Mouse (Mus musculus): ENCODE measurements around the gene Gpr141. TPM values are rescaled to one million over a fixed set of nuclear protein-coding genes. Genes with fewer than 3 reads are reported as not detected.

Gpr141 gene
- polyA plus RNA-seq (2021; fragmentation: Nextera tagmentation), result not detected in 2 replicates
- long read RNA-seq, experiment 1, result 0 reads
- long read RNA-seq, experiment 2, result 0 reads

GRCm38 (mm10) chr13:19824071-19824470 is at the start of gene Gpr141:
Gene Gpr141, minus strand, starts transcription at chr13:19824257.

Other genes starting within 250 kb of the Gpr141 start
- 138 and 143 TPM in 2 replicates for gene Epdr1, start 204.3 kb downstream of the Gpr141 start, polyA plus RNA-seq (2021; fragmentation: Nextera tagmentation)
- 1.5 and 1.6 TPM in 2 replicates for gene Sfrp4, start 201.2 kb downstream of the Gpr141 start, polyA plus RNA-seq (2021; fragmentation: Nextera tagmentation)
- not detected in 2 replicates for gene Nme8, start 126.5 kb downstream of the Gpr141 start, polyA plus RNA-seq (2021; fragmentation: Nextera tagmentation)

Measured in layer of hippocampus, adult 6 months (tissue).